Comparison of ENCODE assay signal across 8 mouse cellular contexts in genomic region chr17:45373987-45374608, GRCm38 (mm10). TPM values are rescaled to one million over a fixed set of nuclear protein-coding genes. Genes with fewer than 3 reads are reported as not detected.
DNase-seq lines count a peak whose midpoint lies in the region; ATAC-seq and TF ChIP-seq lines count a peak whose summit lies in the region.

No protein-coding gene starts in this region.

- H3K27ac ChIP-seq in ES-E14 (ENCODE audit: insufficient read depth, low read depth, low read length, poor library complexity, severe bottlenecking): no peak overlapping the region
- H3K27ac ChIP-seq in lung, postnatal 0 days (ENCODE audit: low read length): no peak overlapping the region

- peak; percentile 60 for DNase-seq in ES-E14 (ENCODE audit: low read depth, low spot score)
- DNase-seq in cerebellum, adult 11 months: peak; percentile 62
- peak; percentile 78 for DNase-seq in forelimb bud, embryonic 11.5 days (ENCODE audit: low read depth, low spot score)
- DNase-seq in heart, postnatal 36 days: peak; percentile 73 to 83
- peak; percentile 57 to 79 for DNase-seq in layer of hippocampus, adult 8-10 months (ENCODE audit: low spot score in 2 of 2)
- DNase-seq in lung, postnatal 0 days (ENCODE audit: low spot score): peak; percentile 72
- DNase-seq in retina, embryonic 14.5 days (ENCODE audit: low spot score): peak; percentile 87
- DNase-seq in thymus, postnatal 36 days: peak; percentile 66 to 69

- no peaks in the 10 kb centered on the region for H3K9me3 ChIP-seq in ES-E14 (ENCODE audit: control insufficient read depth, insufficient read depth, low read depth, low read length)
- no peaks in the 10 kb centered on the region for H3K9me3 ChIP-seq in lung, postnatal 0 days (ENCODE audit: low read length)

- ATAC-seq in lung, postnatal 0 days: peak; percentile 71

- no peak overlapping the region for H3K4me2 ChIP-seq in lung, postnatal 0 days (replicated peaks; ENCODE audit: low read depth, low read length)

- H3K9ac ChIP-seq in ES-E14 (ENCODE audit: insufficient read depth, low read depth, low read length, poor library complexity, severe bottlenecking): 0 out of 2 replicates have a peak overlapping the region, but pooled peaks have one; percentile 46
- H3K9ac ChIP-seq in lung, postnatal 0 days (replicated peaks; ENCODE audit: low read depth): no peak overlapping the region

- H3K4me1 ChIP-seq in ES-E14 (ENCODE audit: control insufficient read depth in 2 of 2, insufficient read depth in 2 of 2, low read length in 2 of 2, poor library complexity in 1 of 2): no peaks in the 10 kb centered on the region
- H3K4me1 ChIP-seq in lung, postnatal 0 days (ENCODE audit: insufficient read depth, low read depth, low read length): no peaks in the 10 kb centered on the region

- no peaks in the 10 kb centered on the region for H3K27me3 ChIP-seq in lung, postnatal 0 days (replicated peaks; ENCODE audit: insufficient read depth, low read length)

- peak; percentile 92 for TF ChIP-seq CTCF in lung, postnatal 0 days (IDR thresholded peaks at IDR 0.05)

- WGBS in lung, postnatal 0 days: 30% methylated on average over 13 of the region's 13 CpGs

- in situ Hi-C loops in ES-E14 (cut with MboI; ENCODE audit: low sequenced_read_pairs in 2 of 2, unreplicated experiment in 2 of 2): no loop called here

- intact Hi-C loops in heart, postnatal 36 days (cut with DNase I): loop anchor here (2.0 to 10.0 kb wide), 4 partner anchors 29 to 1111 kb away; no protein-coding TSS in a partner anchor

- no peaks in the 10 kb centered on the region for H3K36me3 ChIP-seq in ES-E14 (ENCODE audit: control insufficient read depth, insufficient read depth, low read length, poor library complexity, severe bottlenecking)
- no peaks in the 10 kb centered on the region for H3K36me3 ChIP-seq in lung, postnatal 0 days (ENCODE audit: insufficient read depth, low read length)

- peak overlapping the region; percentile 18 to 35 for H3K4me3 ChIP-seq in ES-E14 (ENCODE audit: insufficient read depth in 1 of 2, low read depth in 1 of 2, low read length in 2 of 2, poor library complexity in 1 of 2, severe bottlenecking in 1 of 2)
- no peak overlapping the region for H3K4me3 ChIP-seq in lung, postnatal 0 days (ENCODE audit: low read depth, low read length)

- no peak for TF ChIP-seq EP300 in lung, postnatal 0 days (IDR thresholded peaks at IDR 0.05)

TF ChIP-seq in ES-E14, 5 proteins besides CTCF, POLR2A, EP300 and RAD21:
- peak; percentile 90 for TF ChIP-seq ZC3H11A (IDR thresholded peaks at IDR 0.05; ENCODE audit: borderline replicate concordance, low read depth, low read length)
- no peak for TF ChIP-seq CHD2 (IDR thresholded peaks at IDR 0.05; ENCODE audit: low read depth, low read length)

RNA-seq across cellular contexts. Expression of gene Cdc5l, which starts 59.4 kb away (rescaled TPM):
- total RNA-seq in ES-E14 (2012; rRNA removed): 116 and 125 TPM in 2 replicates
- total RNA-seq in heart, postnatal 36 days (2021): 10 to 100 TPM; 36.2 to 38.2 TPM
- 10 to 100 TPM; 50.3 to 60.3 (median 55.7) TPM for total RNA-seq in layer of hippocampus, adult 8-10 months (2022)
- 30.3 and 37.8 TPM in 2 replicates for polyA plus RNA-seq in lung, postnatal 0 days (2015; fragmentation: Nextera tagmentation; extraction: Ambion mirVana)
